Mouse (Mus musculus) hindbrain, embryonic 12.5 days (tissue): ENCODE results near the gene Fam172a. TPM values are rescaled to one million over a fixed set of nuclear protein-coding genes. Genes with fewer than 3 reads are reported as not detected.

Experiments used
- ATAC-seq: fragments of 200-750 bp; cut with Nextera tagmentation; 2 replicates; pipeline ENCODE4 v1.8.0; 2017; ENCODE audit warnings: moderate TSS enrichment; ENCODE audit not compliant: low FRiP score
- H3K27ac ChIP-seq: fragments of 300-500 bp; sonication (generic); 2 replicates; pipeline ENCODE4 v1.5.1; 2016; ENCODE audit warnings: mild to moderate bottlenecking
- H3K27me3 ChIP-seq: fragments of 300-500 bp; sonication (generic); 2 replicates; pipeline ENCODE4 v1.6.1; 2016; ENCODE audit warnings: mild to moderate bottlenecking
- H3K36me3 ChIP-seq: fragments of 300-500 bp; sonication (generic); 2 replicates; pipeline ENCODE4 v1.6.1; 2016; ENCODE audit warnings: mild to moderate bottlenecking
- H3K4me1 ChIP-seq: fragments of 300-500 bp; sonication (generic); 2 replicates; pipeline ENCODE4 v1.6.1; 2016
- H3K4me2 ChIP-seq: fragments of 300-500 bp; sonication (generic); replicated peaks from 2 replicates; pipeline ENCODE4 v1.6.1; 2016; ENCODE audit warnings: mild to moderate bottlenecking
- H3K4me3 ChIP-seq: fragments of 300-500 bp; sonication (generic); 2 replicates; pipeline ENCODE4 v1.5.1; 2016; ENCODE audit warnings: mild to moderate bottlenecking
- H3K9ac ChIP-seq: fragments of 300-500 bp; sonication (generic); 2 replicates; pipeline ENCODE4 v1.6.1; 2016; ENCODE audit warnings: mild to moderate bottlenecking, moderate library complexity
- H3K9me3 ChIP-seq: fragments of 300-500 bp; sonication (generic); replicated peaks from 2 replicates; pipeline ENCODE4 v1.6.1; 2016; ENCODE audit warnings: mild to moderate bottlenecking
- WGBS: fragments of 180-500 bp; shearing (Covaris S2); methylation state at CpG from one replicate; pipeline ENCODE4 v1.1.7; 2016; 5-methylcytosine and 5-hydroxymethylcytosine counted together
- polyA plus RNA-seq: library from polyadenylated mRNA; unstranded; fragments of >200 nt; fragmentation: Nextera tagmentation; extraction: Ambion mirVana; gene quantifications from 2 replicates; pipeline ENCODE4 v1.2.1, GENCODE M21; 2016

Fam172a gene
- polyA plus RNA-seq, 1 experiment from 2014 or later, result 42.4 TPM

GRCm38 (mm10) chr13:78090701-78091100, 388.9 kb downstream of the Fam172a start:
- no peaks in the 10 kb centered on the region for H3K36me3 ChIP-seq
- H3K4me2 ChIP-seq, result no peak overlapping the region
- H3K27me3 ChIP-seq, result no peaks in the 10 kb centered on the region
- no peak overlapping the region for H3K27ac ChIP-seq
- no peaks in the 10 kb centered on the region for H3K9me3 ChIP-seq
- no peak overlapping the region for H3K4me3 ChIP-seq
- no peak for ATAC-seq
- H3K9ac ChIP-seq, result no peak overlapping the region
- no peaks in the 10 kb centered on the region for H3K4me1 ChIP-seq

GRCm38 (mm10) chr13:78091949-78092348, 390.1 kb downstream of the Fam172a start:
- H3K27ac ChIP-seq, result no peak overlapping the region
- no peaks in the 10 kb centered on the region for H3K4me1 ChIP-seq
- no peak overlapping the region for H3K9ac ChIP-seq
- no peak for ATAC-seq
- no peak overlapping the region for H3K4me3 ChIP-seq
- H3K4me2 ChIP-seq, result no peak overlapping the region
- no peaks in the 10 kb centered on the region for H3K27me3 ChIP-seq
- WGBS, result 77% methylated on average over 3 of the region's 3 CpGs
- H3K9me3 ChIP-seq, result no peaks in the 10 kb centered on the region
- no peaks in the 10 kb centered on the region for H3K36me3 ChIP-seq

- no peaks in the 10 kb centered on the region for H3K27me3 ChIP-seq
- 81% methylated on average over 2 of the region's 2 CpGs for WGBS
- H3K36me3 ChIP-seq, result no peaks in the 10 kb centered on the region
- H3K9ac ChIP-seq, result no peak overlapping the region
- no peak for ATAC-seq
- H3K4me3 ChIP-seq, result no peak overlapping the region
- H3K27ac ChIP-seq, result no peak overlapping the region
- no peaks in the 10 kb centered on the region for H3K4me1 ChIP-seq
- no peak overlapping the region for H3K4me2 ChIP-seq
- H3K9me3 ChIP-seq, result no peaks in the 10 kb centered on the region
These were observed 392.5 kb downstream of the Fam172a start for GRCm38 (mm10) chr13:78094352-78094751.

GRCm38 (mm10) chr13:78095071-78095973, 393.5 kb downstream of the Fam172a start:
- Histone ChIP-seq H3K4me2 (no peak overlapping the region), H3K27ac (no peak overlapping the region), H3K4me3 (no peak overlapping the region), H3K9me3 (no peaks in the 10 kb centered on the region), H3K27me3 (no peaks in the 10 kb centered on the region), H3K9ac (no peak overlapping the region), H3K4me1 (no peaks in the 10 kb centered on the region), H3K36me3 (no peaks in the 10 kb centered on the region)
- no peak for ATAC-seq
- WGBS, result 89% methylated on average over 1 of the region's 1 CpGs

GRCm38 (mm10) chr13:78098858-78099445, 397.1 kb downstream of the Fam172a start:
- Histone ChIP-seq H3K27me3 (no peaks in the 10 kb centered on the region), H3K4me1 (no peaks in the 10 kb centered on the region), H3K4me2 (no peak overlapping the region), H3K36me3 (no peaks in the 10 kb centered on the region), H3K27ac (no peak overlapping the region), H3K9ac (no peak overlapping the region), H3K4me3 (no peak overlapping the region), H3K9me3 (no peaks in the 10 kb centered on the region)
- WGBS, result 84% methylated on average over 5 of the region's 5 CpGs
- ATAC-seq, result no peak

GRCm38 (mm10) chr13:78099746-78100530, 398.1 kb downstream of the Fam172a start:
- Histone ChIP-seq H3K36me3 (no peaks in the 10 kb centered on the region), H3K4me1 (no peaks in the 10 kb centered on the region), H3K27me3 (no peaks in the 10 kb centered on the region), H3K4me3 (no peak overlapping the region), H3K4me2 (no peak overlapping the region), H3K27ac (no peak overlapping the region), H3K9ac (no peak overlapping the region), H3K9me3 (no peaks in the 10 kb centered on the region)
- peak; percentile 6; the same call in 1 of the 2 replicates for ATAC-seq
- 59% methylated on average over 3 of the region's 3 CpGs for WGBS

GRCm38 (mm10) chr13:78100664-78101063, 398.8 kb downstream of the Fam172a start:
- no peaks in the 10 kb centered on the region for H3K36me3 ChIP-seq
- H3K27me3 ChIP-seq, result no peaks in the 10 kb centered on the region
- H3K9ac ChIP-seq, result no peak overlapping the region
- H3K4me2 ChIP-seq, result no peak overlapping the region
- H3K4me3 ChIP-seq, result no peak overlapping the region
- no peaks in the 10 kb centered on the region for H3K4me1 ChIP-seq
- no peaks in the 10 kb centered on the region for H3K9me3 ChIP-seq
- 86% methylated on average over 3 of the region's 3 CpGs for WGBS
- ATAC-seq, result no peak
- H3K27ac ChIP-seq, result no peak overlapping the region

- WGBS, result 77% methylated on average over 2 of the region's 2 CpGs
- Histone ChIP-seq H3K4me1 (no peaks in the 10 kb centered on the region), H3K36me3 (no peaks in the 10 kb centered on the region), H3K27me3 (no peaks in the 10 kb centered on the region), H3K27ac (no peak overlapping the region), H3K9ac (no peak overlapping the region), H3K4me3 (no peak overlapping the region), H3K9me3 (no peaks in the 10 kb centered on the region), H3K4me2 (no peak overlapping the region)
- no peak for ATAC-seq
These were observed 400.5 kb downstream of the Fam172a start for GRCm38 (mm10) chr13:78102337-78102736.

GRCm38 (mm10) chr13:78104851-78105250, 403.0 kb downstream of the Fam172a start:
- no peak overlapping the region for H3K4me2 ChIP-seq
- no peaks in the 10 kb centered on the region for H3K9me3 ChIP-seq
- H3K36me3 ChIP-seq, result no peaks in the 10 kb centered on the region
- no peak for ATAC-seq
- H3K4me1 ChIP-seq, result no peaks in the 10 kb centered on the region
- no peak overlapping the region for H3K9ac ChIP-seq
- H3K27me3 ChIP-seq, result no peaks in the 10 kb centered on the region
- WGBS, result 86% methylated on average over 3 of the region's 3 CpGs
- no peak overlapping the region for H3K4me3 ChIP-seq
- H3K27ac ChIP-seq, result no peak overlapping the region

- no peaks in the 10 kb centered on the region for H3K4me1 ChIP-seq
- WGBS, result 67% methylated on average over 4 of the region's 4 CpGs
- H3K36me3 ChIP-seq, result no peaks in the 10 kb centered on the region
- H3K4me2 ChIP-seq, result no peak overlapping the region
- no peak overlapping the region; the same call in 1 of the 2 replicates for H3K27ac ChIP-seq
- no peaks in the 10 kb centered on the region for H3K27me3 ChIP-seq
- no peak overlapping the region for H3K4me3 ChIP-seq
- H3K9ac ChIP-seq, result no peak overlapping the region
- ATAC-seq, result no peak
- no peaks in the 10 kb centered on the region for H3K9me3 ChIP-seq
These were observed 408.8 kb downstream of the Fam172a start for GRCm38 (mm10) chr13:78110648-78111047.

- Histone ChIP-seq H3K27me3 (no peaks in the 10 kb centered on the region), H3K9ac (no peak overlapping the region), H3K9me3 (no peaks in the 10 kb centered on the region), H3K4me2 (no peak overlapping the region), H3K27ac (no peak overlapping the region), H3K36me3 (no peaks in the 10 kb centered on the region), H3K4me1 (no peaks in the 10 kb centered on the region), H3K4me3 (no peak overlapping the region)
- WGBS, result 84% methylated on average over 4 of the region's 4 CpGs
- ATAC-seq, result no peak
These were observed 412.1 kb downstream of the Fam172a start for GRCm38 (mm10) chr13:78113978-78114377.

GRCm38 (mm10) chr13:78118715-78119114, 416.9 kb downstream of the Fam172a start:
- 70% methylated on average over 1 of the region's 1 CpGs for WGBS
- H3K9me3 ChIP-seq, result no peaks in the 10 kb centered on the region
- no peak for ATAC-seq
- H3K36me3 ChIP-seq, result no peaks in the 10 kb centered on the region
- no peak overlapping the region for H3K4me3 ChIP-seq
- H3K27ac ChIP-seq, result no peak overlapping the region
- no peaks in the 10 kb centered on the region for H3K27me3 ChIP-seq
- no peak overlapping the region for H3K4me2 ChIP-seq
- no peak overlapping the region for H3K9ac ChIP-seq
- H3K4me1 ChIP-seq, result no peaks in the 10 kb centered on the region
